Mouse (Mus musculus): Measurements from ENCODE around the gene AC170998.1.
"Not testable (repeated sequence)": the region's sequence is repeated elsewhere in the genome, so short reads cannot be mapped to it uniquely, and the experiment has no call there.

The AC170998.1 gene

GRCm38 (mm10) chr17:28706697-28707096, 19.2 kb upstream of the AC170998.1 start:
- no peak for DNase-seq (ENCODE audit: low spot score in 2 of 2)

GRCm38 (mm10) chr17:28707136-28707627, 18.7 kb upstream of the AC170998.1 start:
- no peak for DNase-seq (ENCODE audit: low spot score in 2 of 2)

GRCm38 (mm10) chr17:28707816-28708215, 18.1 kb upstream of the AC170998.1 start:
- no peak for DNase-seq (ENCODE audit: low spot score in 2 of 2)

GRCm38 (mm10) chr17:28708989-28709388, 16.9 kb upstream of the AC170998.1 start:
- DNase-seq (ENCODE audit: low spot score in 2 of 2), result no peak

- no peak for DNase-seq (ENCODE audit: low spot score in 2 of 2)
These were observed 16.2 kb upstream of the AC170998.1 start for GRCm38 (mm10) chr17:28709552-28710290.

GRCm38 (mm10) chr17:28710291-28710688, 15.6 kb upstream of the AC170998.1 start:
- DNase-seq (ENCODE audit: low spot score in 2 of 2), result no peak

GRCm38 (mm10) chr17:28711237-28711636, 14.6 kb upstream of the AC170998.1 start:
- DNase-seq (ENCODE audit: low spot score in 2 of 2), result no peak

GRCm38 (mm10) chr17:28712305-28712704, 13.6 kb upstream of the AC170998.1 start:
- DNase-seq (ENCODE audit: low spot score in 2 of 2), result no peak

- no peak for DNase-seq (ENCODE audit: low spot score in 2 of 2)
These were observed 11.9 kb upstream of the AC170998.1 start for GRCm38 (mm10) chr17:28714006-28714405.

GRCm38 (mm10) chr17:28715832-28716548, 9.9 kb upstream of the AC170998.1 start:
- DNase-seq (ENCODE audit: low spot score in 2 of 2), result no peak

- no peak for DNase-seq (ENCODE audit: low spot score in 2 of 2)
These were observed 8.3 kb upstream of the AC170998.1 start for GRCm38 (mm10) chr17:28717535-28717934.

GRCm38 (mm10) chr17:28727511-28727910, 1.6 kb downstream of the AC170998.1 start:
- DNase-seq (ENCODE audit: low spot score in 2 of 2), result not testable (repeated sequence)

GRCm38 (mm10) chr17:28735317-28736105, 9.6 kb downstream of the AC170998.1 start:
- DNase-seq (ENCODE audit: low spot score in 2 of 2), result no peak

- DNase-seq (ENCODE audit: low spot score in 2 of 2), result no peak
These were observed 10.6 kb downstream of the AC170998.1 start for GRCm38 (mm10) chr17:28736486-28736885.

GRCm38 (mm10) chr17:28737973-28738372, 12.1 kb downstream of the AC170998.1 start:
- no peak for DNase-seq (ENCODE audit: low spot score in 2 of 2)

GRCm38 (mm10) chr17:28739244-28739643, 13.4 kb downstream of the AC170998.1 start:
- DNase-seq (ENCODE audit: low spot score in 2 of 2), result no peak

GRCm38 (mm10) chr17:28743145-28743866, 17.4 kb downstream of the AC170998.1 start:
- no peak for DNase-seq (ENCODE audit: low spot score in 2 of 2)

- DNase-seq (ENCODE audit: low spot score in 2 of 2), result no peak
These were observed 18.0 kb downstream of the AC170998.1 start for GRCm38 (mm10) chr17:28743916-28744315.

GRCm38 (mm10) chr17:28745773-28746172, 19.9 kb downstream of the AC170998.1 start:
- no peak for DNase-seq (ENCODE audit: low spot score in 2 of 2)

- no peak for DNase-seq (ENCODE audit: low spot score in 2 of 2)
These were observed 22.1 kb downstream of the AC170998.1 start for GRCm38 (mm10) chr17:28748001-28748400.

GRCm38 (mm10) chr17:28750580-28750979, 24.7 kb downstream of the AC170998.1 start:
- DNase-seq (ENCODE audit: low spot score in 2 of 2), result no peak

Measured in spleen, postnatal 14 days (tissue).